Mouse (Mus musculus) Patski (cell line): ENCODE measurements around the gene Reep1. TPM values are rescaled to one million over a fixed set of nuclear protein-coding genes. Genes with fewer than 3 reads are reported as not detected.

Experiments used
- ATAC-seq: fragments of 100-300 bp; one replicate; pipeline ENCODE4 v1.8.0; 2021
- CTCF ChIA-PET: fragments of 350-600 bp; sonication (Branson Sonifier 250); formaldehyde crosslinking; loops from one replicate; lab custom pipeline; 2022; ENCODE audit warnings: inconsistent platforms; lab: Charles Lee
- POLR2A ChIA-PET: fragments of 350-600 bp; sonication (Branson Sonifier 250); formaldehyde crosslinking; loops from one replicate; lab custom pipeline; 2022; ENCODE audit warnings: antibody characterized with exemption, inconsistent platforms; lab: Charles Lee
- DNase-seq: peaks from one replicate; pipeline ENCODE4 v3.0.0-alpha.2; 2011; ENCODE audit warnings: low read depth, low spot score
- H3K27me3 ChIP-seq: fragments of 371-371 bp; one replicate; pipeline ENCODE4 v1.5.1; 2021
- CTCF ChIP-seq: fragments of 100-300 bp; IDR thresholded peaks from one replicate; pipeline ENCODE4 v1.5.1; 2021
- in situ Hi-C: fragments of 300-500 bp; cut with MboI; formaldehyde crosslinking; loops from 3 replicates; pipeline ENCODE4 v1.11.1; 2018; ENCODE audit warnings: low pct_unique_long_range_greater_than_20kb, mixed read lengths
- polyA plus RNA-seq: library from polyadenylated mRNA; unstranded; gene quantifications from one replicate; pipeline ENCODE4 v1.2.3, GENCODE M21; 2021

Reep1 gene
- polyA plus RNA-seq, 1 experiment from 2014 or later = 2.0 TPM

GRCm38 (mm10) chr6:71713532-71713931, 6.2 kb downstream of the Reep1 start:
- ATAC-seq (no peak), DNase-seq (no peak)
- CTCF ChIA-PET = no interaction called here
- POLR2A ChIA-PET = no interaction called here
- TF ChIP-seq CTCF = no peak
- peaks cover 18% of the 10 kb centered on the region for H3K27me3 ChIP-seq
- in situ Hi-C loops = no loop called here

GRCm38 (mm10) chr6:71715006-71715405, 7.6 kb downstream of the Reep1 start:
- DNase-seq (no peak), ATAC-seq (no peak)
- ChIA-PET POLR2A (no interaction called here), CTCF (interaction anchor here (0.9 kb wide), 1 partner anchor 15 kb away, joined by 3 read pairs; no protein-coding TSS in a partner anchor)
- H3K27me3 ChIP-seq = peaks cover 13% of the 10 kb centered on the region
- in situ Hi-C loops = no loop called here
- no peak for TF ChIP-seq CTCF

- no peak for TF ChIP-seq CTCF
- ATAC-seq = no peak
- POLR2A ChIA-PET = no interaction called here
- in situ Hi-C loops = no loop called here
- DNase-seq = no peak
- peaks cover 13% of the 10 kb centered on the region for H3K27me3 ChIP-seq
- CTCF ChIA-PET = no interaction called here
Observed at GRCm38 (mm10) chr6:71716434-71716833, 9.1 kb downstream of the Reep1 start.

GRCm38 (mm10) chr6:71718322-71718721, 11.0 kb downstream of the Reep1 start:
- no peak for DNase-seq
- in situ Hi-C loops = no loop called here
- peaks cover 4% of the 10 kb centered on the region for H3K27me3 ChIP-seq
- TF ChIP-seq CTCF = no peak
- ATAC-seq = no peak
- CTCF ChIA-PET = no interaction called here
- POLR2A ChIA-PET = no interaction called here

- ChIA-PET POLR2A (no interaction called here), CTCF (no interaction called here)
- no peak for DNase-seq
- in situ Hi-C loops = no loop called here
- no peak for ATAC-seq
- TF ChIP-seq CTCF = no peak
- peaks cover 4% of the 10 kb centered on the region for H3K27me3 ChIP-seq
Observed at GRCm38 (mm10) chr6:71719302-71719701, 11.9 kb downstream of the Reep1 start.

GRCm38 (mm10) chr6:71722988-71723387, 15.6 kb downstream of the Reep1 start:
- no peaks in the 10 kb centered on the region for H3K27me3 ChIP-seq
- CTCF ChIA-PET = interaction anchor here (0.8 to 1.3 kb wide), 2 partner anchors 11 to 15 kb away, joined by 3 read pairs; partner anchors contain the start of gene Reep1
- POLR2A ChIA-PET = no interaction called here
- TF ChIP-seq CTCF = no peak
- ATAC-seq = no peak
- in situ Hi-C loops = no loop called here
- DNase-seq = no peak

GRCm38 (mm10) chr6:71723555-71723954, 16.2 kb downstream of the Reep1 start:
- CTCF ChIA-PET = interaction anchor here (0.5 to 1.7 kb wide), 6 partner anchors 11 to 159 kb away, joined by 3 to 4 read pairs (median 3); partner anchors contain the start of gene Reep1
- ATAC-seq = peak; percentile 93
- DNase-seq = peak; percentile 68
- in situ Hi-C loops = no loop called here
- POLR2A ChIA-PET = no interaction called here
- no peaks in the 10 kb centered on the region for H3K27me3 ChIP-seq
- no peak for TF ChIP-seq CTCF

- ChIA-PET CTCF (no interaction called here), POLR2A (no interaction called here)
- ATAC-seq (no peak), DNase-seq (no peak)
- H3K27me3 ChIP-seq = no peaks in the 10 kb centered on the region
- in situ Hi-C loops = no loop called here
- TF ChIP-seq CTCF = no peak
Observed at GRCm38 (mm10) chr6:71726710-71727109, 19.3 kb downstream of the Reep1 start.

- CTCF ChIA-PET = no interaction called here
- DNase-seq (peak; percentile 46), ATAC-seq (no peak)
- TF ChIP-seq CTCF = no peak
- in situ Hi-C loops = no loop called here
- no peaks in the 10 kb centered on the region for H3K27me3 ChIP-seq
- POLR2A ChIA-PET = no interaction called here
Observed at GRCm38 (mm10) chr6:71728306-71728705, 20.9 kb downstream of the Reep1 start.

GRCm38 (mm10) chr6:71734910-71735599, 27.7 kb downstream of the Reep1 start:
- no peak for ATAC-seq
- CTCF ChIA-PET = interaction anchor here (1.4 kb wide), 1 partner anchor 11 kb away, joined by 3 read pairs; no protein-coding TSS in a partner anchor
- no peak for TF ChIP-seq CTCF
- H3K27me3 ChIP-seq = peaks cover 6% of the 10 kb centered on the region
- DNase-seq = no peak
- in situ Hi-C loops = no loop called here
- POLR2A ChIA-PET = no interaction called here

- POLR2A ChIA-PET = no interaction called here
- CTCF ChIA-PET = interaction anchor here (1.4 kb wide), 1 partner anchor 10 kb away, joined by 3 read pairs; no protein-coding TSS in a partner anchor
- ATAC-seq (peak; percentile 26), DNase-seq (no peak)
- peaks cover 11% of the 10 kb centered on the region for H3K27me3 ChIP-seq
- no peak for TF ChIP-seq CTCF
- in situ Hi-C loops = no loop called here
Observed at GRCm38 (mm10) chr6:71735600-71736010, 28.2 kb downstream of the Reep1 start.
